Mouse (Mus musculus): ENCODE data around the gene Spag6. TPM values are rescaled to one million over a fixed set of nuclear protein-coding genes. Genes with fewer than 3 reads are reported as not detected.

The Spag6 gene
- polyA plus RNA-seq, 1 experiment from 2014 or later, result 0.50 TPM

- peaks cover 14% of the 10 kb centered on the region for H3K4me1 ChIP-seq
- H3K9ac ChIP-seq, result no peak overlapping the region
- no peaks in the 10 kb centered on the region for H3K36me3 ChIP-seq (replicated peaks)
- H3K27ac ChIP-seq, result no peak overlapping the region
- no peaks in the 10 kb centered on the region for H3K9me3 ChIP-seq
- peak overlapping the region; percentile 13; the same call in 1 of the 2 replicates for H3K4me3 ChIP-seq (replicated peaks)
- ATAC-seq (ENCODE audit: low FRiP score), result no peak
- WGBS, result under 1% methylated on average over 11 of the region's 11 CpGs
- H3K27me3 ChIP-seq, result peaks cover 62% of the 10 kb centered on the region
- no peak overlapping the region for H3K4me2 ChIP-seq
These were observed 5.7 kb downstream of the Spag6 start for GRCm38 (mm10) chr2:18699401-18699990.

DNA sequence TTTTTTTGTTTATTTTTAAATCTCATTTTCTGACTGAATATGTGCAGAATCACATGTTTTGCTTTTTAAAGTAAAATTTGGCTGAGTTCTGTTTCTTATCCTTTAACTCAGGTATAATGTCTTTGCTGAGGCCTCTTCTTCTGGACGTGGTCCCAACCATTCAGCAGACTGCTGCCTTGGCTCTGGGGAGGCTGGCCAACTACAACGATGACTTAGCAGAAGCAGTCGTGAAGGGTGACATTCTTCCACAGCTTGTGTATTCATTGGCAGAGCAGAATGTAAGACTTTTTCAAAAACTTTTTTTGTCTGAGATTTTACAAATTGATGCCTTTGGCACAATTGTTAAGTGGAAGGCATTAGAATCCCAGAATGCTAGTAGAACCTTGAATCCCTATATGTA is 16.5 kb downstream of the Spag6 start:
- Histone ChIP-seq H3K4me2 (no peak overlapping the region), H3K4me1 (no peaks in the 10 kb centered on the region), H3K36me3 (replicated peaks) (no peaks in the 10 kb centered on the region), H3K9ac (no peak overlapping the region), H3K9me3 (no peaks in the 10 kb centered on the region), H3K4me3 (replicated peaks) (no peak overlapping the region), H3K27ac (no peak overlapping the region), H3K27me3 (peaks cover 17% of the 10 kb centered on the region)
- WGBS, result 74% methylated on average over 3 of the region's 3 CpGs
- ATAC-seq (ENCODE audit: low FRiP score), result no peak

- Histone ChIP-seq H3K9ac (no peak overlapping the region), H3K27ac (no peak overlapping the region), H3K4me2 (no peak overlapping the region), H3K4me3 (replicated peaks) (no peak overlapping the region), H3K9me3 (no peaks in the 10 kb centered on the region), H3K27me3 (peaks cover 20% of the 10 kb centered on the region; the same call in 1 of the 2 replicates), H3K36me3 (replicated peaks) (no peaks in the 10 kb centered on the region), H3K4me1 (no peaks in the 10 kb centered on the region)
- WGBS, result 75% methylated on average over 2 of the region's 2 CpGs
- ATAC-seq (ENCODE audit: low FRiP score), result no peak
These were observed 19.2 kb downstream of the Spag6 start for GRCm38 (mm10) chr2:18713071-18713470.

DNA sequence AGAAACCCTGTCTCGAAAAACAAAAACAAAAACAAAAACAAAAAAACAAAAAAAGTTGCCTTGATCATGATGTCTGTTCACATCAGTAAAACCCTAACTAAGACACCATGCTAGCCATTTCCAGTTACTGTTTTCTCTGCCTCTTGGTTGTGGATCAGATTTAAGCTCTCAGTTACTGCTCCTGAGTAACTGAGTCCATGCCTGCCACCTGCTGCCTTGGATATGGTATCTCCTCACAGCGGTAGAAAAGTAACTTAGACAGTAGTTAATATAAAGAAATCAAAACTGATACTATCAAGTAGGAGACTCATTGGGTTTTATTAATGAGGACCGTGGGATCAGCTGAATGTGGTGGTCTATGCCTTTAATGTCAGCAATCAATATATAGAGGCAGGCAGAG is 20.5 kb downstream of the Spag6 start:
- WGBS, result 82% methylated on average over 3 of the region's 3 CpGs
- peaks cover 25% of the 10 kb centered on the region; the same call in 1 of the 2 replicates for H3K27me3 ChIP-seq
- H3K27ac ChIP-seq, result no peak overlapping the region

DNA sequence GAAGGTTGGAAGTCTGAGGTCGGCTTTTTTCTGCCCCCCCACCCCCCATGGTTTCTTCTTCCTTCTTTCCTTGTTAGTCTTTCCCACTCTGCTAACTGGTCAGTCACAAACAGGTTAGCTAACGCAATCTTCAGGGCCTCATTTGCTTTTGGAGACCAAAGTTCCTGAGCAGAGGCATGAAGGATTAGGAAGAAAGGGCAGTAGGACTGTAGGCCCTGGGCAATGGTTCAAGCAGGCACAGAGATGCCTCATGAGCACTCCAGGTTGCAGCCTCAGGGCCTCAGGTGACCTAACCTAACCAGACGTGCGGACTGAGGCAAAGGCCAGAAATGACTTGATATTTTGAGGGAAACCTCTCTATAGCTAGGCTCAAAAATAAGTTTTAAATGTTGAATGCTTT is 24.7 kb downstream of the Spag6 start:
- Histone ChIP-seq H3K9me3 (no peaks in the 10 kb centered on the region), H3K4me3 (replicated peaks) (no peak overlapping the region), H3K27ac (no peak overlapping the region), H3K4me2 (no peak overlapping the region), H3K9ac (no peak overlapping the region), H3K27me3 (peaks cover 39% of the 10 kb centered on the region), H3K36me3 (replicated peaks) (no peaks in the 10 kb centered on the region), H3K4me1 (no peaks in the 10 kb centered on the region)
- WGBS, result 89% methylated on average over 4 of the region's 4 CpGs
- no peak for ATAC-seq (ENCODE audit: low FRiP score)

More for the DNA sequence above, 20.5 kb downstream of the Spag6 start:
- H3K9me3 ChIP-seq, result no peaks in the 10 kb centered on the region
- H3K36me3 ChIP-seq (replicated peaks), result no peaks in the 10 kb centered on the region
- no peak overlapping the region for H3K4me2 ChIP-seq
- H3K4me3 ChIP-seq (replicated peaks), result no peak overlapping the region
- no peaks in the 10 kb centered on the region for H3K4me1 ChIP-seq
- no peak overlapping the region for H3K9ac ChIP-seq
- no peak for ATAC-seq (ENCODE audit: low FRiP score)

DNA sequence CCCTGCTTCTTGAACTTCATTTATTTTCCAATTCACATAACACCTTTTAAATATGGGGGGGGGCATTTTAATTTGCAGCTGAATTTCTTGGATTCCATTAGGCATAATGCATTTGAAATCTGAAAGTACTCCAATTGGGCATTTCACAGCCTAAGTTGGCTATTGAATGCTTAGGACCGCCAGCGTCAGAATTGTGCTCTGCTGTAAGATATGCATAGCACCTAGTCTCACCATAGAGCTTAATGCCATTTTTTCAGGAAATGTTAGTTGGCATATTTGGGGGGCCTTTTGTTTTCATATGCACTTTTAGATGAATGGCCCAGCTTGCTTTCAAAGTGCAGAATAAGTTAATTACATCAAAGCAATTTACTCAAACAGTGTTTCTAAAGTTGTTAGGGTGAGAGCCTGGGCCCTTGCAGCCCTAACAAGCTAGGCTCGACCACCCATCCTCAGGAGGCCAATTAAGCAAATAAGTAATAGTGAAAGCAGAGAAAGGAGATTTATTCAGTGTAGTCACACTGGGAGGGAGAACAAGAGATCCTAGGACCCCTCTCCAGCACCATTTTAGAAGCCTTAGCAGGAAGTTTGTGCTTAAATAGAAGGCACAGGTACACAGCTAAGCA is 28.5 kb downstream of the Spag6 start:
- H3K27ac ChIP-seq, result no peak overlapping the region
- H3K27me3 ChIP-seq, result peaks cover 50% of the 10 kb centered on the region
- H3K36me3 ChIP-seq (replicated peaks), result no peaks in the 10 kb centered on the region
- H3K9me3 ChIP-seq, result no peaks in the 10 kb centered on the region
- ATAC-seq (ENCODE audit: low FRiP score), result no peak
- no peak overlapping the region for H3K9ac ChIP-seq
- H3K4me1 ChIP-seq, result no peaks in the 10 kb centered on the region
- no peak overlapping the region for H3K4me3 ChIP-seq (replicated peaks)
- H3K4me2 ChIP-seq, result no peak overlapping the region
- 18% methylated on average over 3 of the region's 3 CpGs for WGBS

DNA sequence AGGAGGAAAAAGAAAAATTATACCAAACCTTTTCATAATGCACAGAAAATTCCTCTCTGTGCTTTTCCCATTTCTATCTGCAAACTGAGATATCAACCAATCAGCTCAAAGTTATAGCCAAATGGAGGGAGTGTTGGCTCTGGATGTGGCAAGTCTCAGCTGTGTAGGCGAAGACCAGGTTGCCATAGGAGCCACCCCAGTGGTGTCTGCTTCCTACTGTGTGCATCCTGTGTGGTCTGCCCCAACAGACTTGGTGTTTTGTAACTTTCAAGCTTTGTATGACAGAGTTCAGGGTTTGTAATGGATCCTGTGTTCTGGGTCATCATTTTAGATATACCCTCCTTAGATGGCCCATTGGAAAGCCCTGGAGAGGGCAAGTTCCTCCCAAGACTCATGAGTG is 30.6 kb downstream of the Spag6 start:
- H3K9ac ChIP-seq, result no peak overlapping the region
- peaks cover 56% of the 10 kb centered on the region for H3K27me3 ChIP-seq
- WGBS, result 83% methylated on average over 1 of the region's 1 CpGs
- H3K9me3 ChIP-seq, result no peaks in the 10 kb centered on the region
- no peaks in the 10 kb centered on the region for H3K36me3 ChIP-seq (replicated peaks)
- no peak for ATAC-seq (ENCODE audit: low FRiP score)
- no peak overlapping the region for H3K4me3 ChIP-seq (replicated peaks)
- no peaks in the 10 kb centered on the region for H3K4me1 ChIP-seq
- H3K4me2 ChIP-seq, result no peak overlapping the region
- no peak overlapping the region for H3K27ac ChIP-seq

DNA sequence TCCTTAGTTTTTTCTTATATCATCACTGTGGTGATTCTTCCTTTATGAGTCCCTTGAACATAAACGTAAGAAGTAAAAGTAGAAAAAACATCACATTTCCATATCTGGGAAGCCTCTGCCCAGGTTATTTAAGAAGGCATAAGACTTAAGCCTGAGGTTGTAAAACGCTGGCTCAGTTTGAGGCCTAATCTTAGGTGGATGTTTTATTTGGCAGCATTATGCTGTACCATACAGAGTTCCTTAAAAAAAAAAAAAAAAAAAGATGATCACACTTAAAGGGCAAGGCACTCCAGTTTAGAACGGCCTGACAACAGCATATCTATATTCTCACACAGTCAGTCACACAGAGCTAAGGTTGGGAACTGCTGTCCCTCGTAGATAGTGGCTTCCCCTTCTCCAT is 32.0 kb downstream of the Spag6 start:
- no peak overlapping the region for H3K9ac ChIP-seq
- no peak overlapping the region for H3K27ac ChIP-seq
- H3K4me3 ChIP-seq (replicated peaks), result no peak overlapping the region
- peaks cover 58% of the 10 kb centered on the region for H3K27me3 ChIP-seq
- WGBS, result 89% methylated on average over 4 of the region's 4 CpGs
- H3K9me3 ChIP-seq, result no peaks in the 10 kb centered on the region
- H3K4me1 ChIP-seq, result no peaks in the 10 kb centered on the region
- no peak overlapping the region for H3K4me2 ChIP-seq
- H3K36me3 ChIP-seq (replicated peaks), result no peaks in the 10 kb centered on the region
- no peak for ATAC-seq (ENCODE audit: low FRiP score)

DNA sequence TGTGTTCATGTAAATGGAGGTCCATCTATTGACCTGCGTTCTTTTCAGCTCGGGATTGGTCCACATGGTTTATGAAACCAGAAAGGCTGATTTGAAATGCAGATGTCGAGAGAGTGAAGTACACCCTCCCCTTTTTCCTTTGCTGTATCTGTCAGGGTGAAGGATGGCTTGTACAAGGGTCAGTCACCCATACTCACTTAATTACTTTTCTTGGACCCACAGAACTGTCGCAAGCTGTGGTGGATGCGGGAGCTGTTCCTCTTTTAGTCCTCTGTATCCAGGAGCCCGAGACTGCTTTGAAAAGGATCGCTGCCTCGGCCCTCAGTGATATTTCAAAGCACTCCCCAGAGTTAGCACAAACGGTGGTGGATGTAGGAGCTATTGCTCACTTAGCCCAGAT is 37.9 kb downstream of the Spag6 start:
- Histone ChIP-seq H3K9ac (no peak overlapping the region), H3K4me2 (peak overlapping the region; percentile 25), H3K36me3 (replicated peaks) (no peaks in the 10 kb centered on the region), H3K4me3 (replicated peaks) (no peak overlapping the region), H3K4me1 (peaks cover 14% of the 10 kb centered on the region), H3K9me3 (no peaks in the 10 kb centered on the region), H3K27me3 (peaks cover 43% of the 10 kb centered on the region), H3K27ac (no peak overlapping the region)
- WGBS, result 22% methylated on average over 9 of the region's 9 CpGs
- peak; percentile 88 for ATAC-seq (ENCODE audit: low FRiP score)

GRCm38 (mm10) chr2:18734394-18735127 is 40.7 kb downstream of the Spag6 start:
- no peak for ATAC-seq (ENCODE audit: low FRiP score)
- no peak overlapping the region for H3K27ac ChIP-seq

GRCm38 (mm10) chr2:18737040-18737439 is 43.2 kb downstream of the Spag6 start:
- no peaks in the 10 kb centered on the region for H3K9me3 ChIP-seq
- H3K4me1 ChIP-seq, result peaks cover 8% of the 10 kb centered on the region; the same call in 1 of the 2 replicates
- H3K27me3 ChIP-seq, result peaks cover 17% of the 10 kb centered on the region
- no peak overlapping the region for H3K9ac ChIP-seq
- H3K4me2 ChIP-seq, result no peak overlapping the region
- H3K27ac ChIP-seq, result no peak overlapping the region
- ATAC-seq (ENCODE audit: low FRiP score), result no peak
- H3K36me3 ChIP-seq (replicated peaks), result no peaks in the 10 kb centered on the region
- WGBS, result 57% methylated on average over 8 of the region's 8 CpGs
- H3K4me3 ChIP-seq (replicated peaks), result no peak overlapping the region

More at GRCm38 (mm10) chr2:18734394-18735127, 40.7 kb downstream of the Spag6 start:
- Histone ChIP-seq H3K4me3 (replicated peaks) (no peak overlapping the region), H3K4me1 (peaks cover 14% of the 10 kb centered on the region), H3K4me2 (no peak overlapping the region), H3K36me3 (replicated peaks) (no peaks in the 10 kb centered on the region), H3K27me3 (peaks cover 23% of the 10 kb centered on the region), H3K9ac (no peak overlapping the region), H3K9me3 (no peaks in the 10 kb centered on the region)
- whole genome bisulfite sequencing, result 25% methylated on average over 5 of the region's 5 CpGs

DNA sequence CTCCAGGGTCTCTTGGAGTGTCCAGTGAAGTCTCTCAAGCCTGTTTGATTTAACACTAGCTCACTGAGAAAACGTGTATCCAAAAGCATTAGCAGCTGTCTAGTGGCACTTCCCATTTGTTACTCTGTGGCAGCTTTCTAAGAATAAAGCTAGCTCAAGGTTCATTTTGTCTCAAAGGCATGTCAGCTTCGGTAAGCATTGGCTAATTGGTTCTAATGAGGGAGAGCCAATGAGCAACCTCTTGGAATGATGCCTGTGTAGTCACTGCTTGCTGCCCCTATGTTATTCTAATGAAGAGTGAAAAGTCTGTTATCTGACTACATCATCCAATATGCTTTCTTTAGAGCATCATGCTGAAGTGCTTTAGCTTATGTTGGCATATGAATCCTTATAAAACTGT is 45.4 kb downstream of the Spag6 start:
- ATAC-seq (ENCODE audit: low FRiP score), result no peak
- 19% methylated on average over 2 of the region's 2 CpGs for WGBS
- Histone ChIP-seq H3K4me3 (replicated peaks) (no peak overlapping the region), H3K4me2 (no peak overlapping the region), H3K4me1 (peaks cover 8% of the 10 kb centered on the region; the same call in 1 of the 2 replicates), H3K36me3 (replicated peaks) (no peaks in the 10 kb centered on the region), H3K27me3 (peaks cover 14% of the 10 kb centered on the region), H3K9ac (no peak overlapping the region), H3K9me3 (no peaks in the 10 kb centered on the region), H3K27ac (no peak overlapping the region)

All from forebrain, embryonic 12.5 days (tissue).